Mouse (Mus musculus): ENCODE results near the gene Hbb-bs. TPM values are rescaled to one million over a fixed set of nuclear protein-coding genes. Genes with fewer than 3 reads are reported as not detected.
"Not testable (repeated sequence)": the region's sequence is repeated elsewhere in the genome, so short reads cannot be mapped to it uniquely, and the experiment has no call there.

Hbb-bs gene
- total RNA-seq, 2 experiments from 2014 or later: 210 to 301 TPM

- H3K4me3 ChIP-seq: no peak within 1 kb of the TSS
- intact Hi-C loops (cut with DNase I): no loop called here
- no peak within 1 kb of the TSS for H3K27ac ChIP-seq
- DNase-seq: no peak
- no peak for TF ChIP-seq CTCF (IDR thresholded peaks at IDR 0.05)
Observed at GRCm38 (mm10) chr7:103840268-103840667, 12.4 kb upstream of the Hbb-bs start, which contains the start of gene Hbb-bh2. Gene Hbb-bh2 (minus strand): TSS chr7:103840520.

- H3K27ac ChIP-seq; H3K4me3 ChIP-seq; DNase-seq; intact Hi-C loops (cut with DNase I): not testable (repeated sequence)
Observed at GRCm38 (mm10) chr7:103827139-103827538, 757 bp downstream of the Hbb-bs start.

GRCm38 (mm10) chr7:103826255-103826887 is 1.5 kb downstream of the Hbb-bs start:
- Histone ChIP-seq H3K27ac (no peak overlapping the region), H3K4me3 (no peak overlapping the region)
- no peak for DNase-seq
- no peak for TF ChIP-seq CTCF (IDR thresholded peaks at IDR 0.05)
- intact Hi-C loops (cut with DNase I): no loop called here

- Histone ChIP-seq H3K4me3 (no peak overlapping the region), H3K27ac (no peak overlapping the region)
- no peak for TF ChIP-seq CTCF (IDR thresholded peaks at IDR 0.05)
- intact Hi-C loops (cut with DNase I): no loop called here
- no peak for DNase-seq
Observed at GRCm38 (mm10) chr7:103825536-103826254, 2.2 kb downstream of the Hbb-bs start.

GRCm38 (mm10) chr7:103824597-103824996 is 3.3 kb downstream of the Hbb-bs start:
- intact Hi-C loops (cut with DNase I): no loop called here
- H3K4me3 ChIP-seq: no peak overlapping the region
- DNase-seq: no peak
- H3K27ac ChIP-seq: no peak overlapping the region
- no peak for TF ChIP-seq CTCF (IDR thresholded peaks at IDR 0.05)

- H3K4me3 ChIP-seq; DNase-seq; intact Hi-C loops (cut with DNase I); H3K27ac ChIP-seq: not testable (repeated sequence)
Observed at GRCm38 (mm10) chr7:103815085-103815484, 12.8 kb downstream of the Hbb-bs start.

- DNase-seq: no peak
- Histone ChIP-seq H3K27ac (no peak within 1 kb of the TSS), H3K4me3 (no peak within 1 kb of the TSS)
- TF ChIP-seq CTCF (IDR thresholded peaks at IDR 0.05): no peak
- intact Hi-C loops (cut with DNase I): no loop called here
Observed at GRCm38 (mm10) chr7:103813766-103814165, 14.1 kb downstream of the Hbb-bs start, which contains the start of gene Hbb-bt. Gene Hbb-bt (minus strand): TSS chr7:103813996.

GRCm38 (mm10) chr7:103813152-103813551 is 14.7 kb downstream of the Hbb-bs start:
- H3K27ac ChIP-seq; H3K4me3 ChIP-seq; DNase-seq; intact Hi-C loops (cut with DNase I): not testable (repeated sequence)

- no peak overlapping the region for H3K27ac ChIP-seq
- DNase-seq: no peak
- TF ChIP-seq CTCF (IDR thresholded peaks at IDR 0.05): no peak
- H3K4me3 ChIP-seq: no peak overlapping the region
- intact Hi-C loops (cut with DNase I): no loop called here
Observed at GRCm38 (mm10) chr7:103812174-103812573, 15.7 kb downstream of the Hbb-bs start.

- no peak for TF ChIP-seq CTCF (IDR thresholded peaks at IDR 0.05)
- DNase-seq: no peak
- no peak overlapping the region for H3K4me3 ChIP-seq
- no peak overlapping the region for H3K27ac ChIP-seq
- intact Hi-C loops (cut with DNase I): no loop called here
Observed at GRCm38 (mm10) chr7:103811223-103811845, 16.6 kb downstream of the Hbb-bs start.

GRCm38 (mm10) chr7:103810746-103811145 is 17.1 kb downstream of the Hbb-bs start:
- intact Hi-C loops (cut with DNase I): no loop called here
- TF ChIP-seq CTCF (IDR thresholded peaks at IDR 0.05): no peak

GRCm38 (mm10) chr7:103810296-103810695 is 17.6 kb downstream of the Hbb-bs start:
- intact Hi-C loops (cut with DNase I): no loop called here
- Histone ChIP-seq H3K4me3 (no peak overlapping the region), H3K27ac (no peak overlapping the region)
- DNase-seq: no peak
- no peak for TF ChIP-seq CTCF (IDR thresholded peaks at IDR 0.05)

More at GRCm38 (mm10) chr7:103810746-103811145, 17.1 kb downstream of the Hbb-bs start:
- DNase-seq: no peak
- Histone ChIP-seq H3K4me3 (no peak overlapping the region), H3K27ac (no peak overlapping the region)

- no peak for TF ChIP-seq CTCF (IDR thresholded peaks at IDR 0.05)
- intact Hi-C loops (cut with DNase I): no loop called here
- no peak for DNase-seq
Observed at GRCm38 (mm10) chr7:103809801-103810155, 18.1 kb downstream of the Hbb-bs start.

More at GRCm38 (mm10) chr7:103809801-103810155, 18.1 kb downstream of the Hbb-bs start:
- no peak overlapping the region for H3K27ac ChIP-seq
- H3K4me3 ChIP-seq: no peak overlapping the region
